Mouse (Mus musculus): ENCODE measurements around the gene Sarnp. TPM values are rescaled to one million over a fixed set of nuclear protein-coding genes. Genes with fewer than 3 reads are reported as not detected.

The Sarnp gene
- polyA plus RNA-seq, 1 experiment from 2014 or later = 235 TPM

GRCm38 (mm10) chr10:128921883-128922821 is 105.0 kb downstream of the Sarnp start:
- Histone ChIP-seq H3K4me1 (peaks cover 35% of the 10 kb centered on the region), H3K4me2 (replicated peaks) (peak overlapping the region; percentile 67), H3K9me3 (no peaks in the 10 kb centered on the region), H3K4me3 (peak overlapping the region; percentile 84), H3K27ac (no peak overlapping the region), H3K36me3 (peaks cover 11% of the 10 kb centered on the region), H3K9ac (peak overlapping the region; percentile 76; the same call in 1 of the 2 replicates), H3K27me3 (replicated peaks) (no peaks in the 10 kb centered on the region)
- no peak for ATAC-seq (ENCODE audit: low FRiP score, low read depth)
- WGBS = 76% methylated on average over 16 of the region's 16 CpGs

GRCm38 (mm10) chr10:128922822-128923012 is 105.6 kb downstream of the Sarnp start, which contains the start of gene Rdh5:
Gene Rdh5, minus strand, starts transcription at chr10:128922888.
- Histone ChIP-seq H3K4me1 (peaks cover 35% of the 10 kb centered on the region), H3K4me2 (replicated peaks) (peak within 1 kb of the TSS; percentile 67), H3K27ac (peak within 1 kb of the TSS; percentile 78), H3K9ac (peak within 1 kb of the TSS; percentile 76), H3K27me3 (replicated peaks) (no peaks in the 10 kb centered on the region), H3K9me3 (no peaks in the 10 kb centered on the region), H3K4me3 (peak within 1 kb of the TSS; percentile 84), H3K36me3 (peaks cover 5% of the 10 kb centered on the region; the same call in 1 of the 2 replicates)
- ATAC-seq (ENCODE audit: low FRiP score, low read depth) = no peak
- WGBS = 8% methylated on average over 1 of the region's 1 CpGs

GRCm38 (mm10) chr10:128923013-128923691 is 106.0 kb downstream of the Sarnp start:
- Histone ChIP-seq H3K4me2 (replicated peaks) (peak overlapping the region; percentile 67), H3K36me3 (0 out of 2 replicates have a peak, but pooled peaks cover 2% of the 10 kb centered on the region), H3K9ac (peak overlapping the region; percentile 76), H3K4me3 (peak overlapping the region; percentile 84), H3K9me3 (no peaks in the 10 kb centered on the region), H3K27me3 (replicated peaks) (0 out of 2 replicates have a peak, but pooled peaks cover under 1% of the 10 kb centered on the region), H3K27ac (peak overlapping the region; percentile 78), H3K4me1 (peaks cover 34% of the 10 kb centered on the region)
- peak; percentile 96 for ATAC-seq (ENCODE audit: low FRiP score, low read depth)
- under 1% methylated on average over 42 of the region's 42 CpGs for WGBS

GRCm38 (mm10) chr10:128923935-128924334 is 106.8 kb downstream of the Sarnp start, which contains the start of gene Bloc1s1:
Gene Bloc1s1, minus strand, starts transcription at chr10:128924035.
- Histone ChIP-seq H3K9ac (peak within 1 kb of the TSS; percentile 76), H3K36me3 (no peaks in the 10 kb centered on the region), H3K4me3 (peak within 1 kb of the TSS; percentile 84), H3K4me1 (peaks cover 31% of the 10 kb centered on the region), H3K27me3 (replicated peaks) (peaks cover 8% of the 10 kb centered on the region), H3K9me3 (no peaks in the 10 kb centered on the region), H3K27ac (peak within 1 kb of the TSS; percentile 78), H3K4me2 (replicated peaks) (peak within 1 kb of the TSS; percentile 67)
- no peak for ATAC-seq (ENCODE audit: low FRiP score, low read depth)
- WGBS = 69% methylated on average over 9 of the region's 9 CpGs

Other genes with a start within 250 kb of the Sarnp start
- gene Erbb3, start 227.7 kb upstream of the Sarnp start, polyA plus RNA-seq (2016; fragmentation: Nextera tagmentation; extraction: Ambion mirVana) = 14.6 and 16.0 TPM in 2 replicates
- 471 and 498 TPM in 2 replicates for gene Rps26, start 190.6 kb upstream of the Sarnp start, polyA plus RNA-seq (2016; fragmentation: Nextera tagmentation; extraction: Ambion mirVana)
- 7.9 and 8.3 TPM in 2 replicates for gene Ikzf4, start 171.3 kb upstream of the Sarnp start, polyA plus RNA-seq (2016; fragmentation: Nextera tagmentation; extraction: Ambion mirVana)
- gene Suox, start 143.3 kb upstream of the Sarnp start, polyA plus RNA-seq (2016; fragmentation: Nextera tagmentation; extraction: Ambion mirVana) = 13.9 and 15.6 TPM in 2 replicates
- gene Rab5b, start 121.1 kb upstream of the Sarnp start, polyA plus RNA-seq (2016; fragmentation: Nextera tagmentation; extraction: Ambion mirVana) = 90.8 and 101 TPM in 2 replicates
- 2.4 and 3.7 TPM in 2 replicates for gene Pmel, start 113.1 kb upstream of the Sarnp start, polyA plus RNA-seq (2016; fragmentation: Nextera tagmentation; extraction: Ambion mirVana)
- 64.0 and 65.8 TPM in 2 replicates for gene Cdk2, start 112.3 kb upstream of the Sarnp start, polyA plus RNA-seq (2016; fragmentation: Nextera tagmentation; extraction: Ambion mirVana)
- 5.5 and 6.8 TPM in 2 replicates for gene Dgka, start 72.5 kb upstream of the Sarnp start, polyA plus RNA-seq (2016; fragmentation: Nextera tagmentation; extraction: Ambion mirVana)
- 49.1 and 50.5 TPM in 2 replicates for gene Pym1, start 69.4 kb upstream of the Sarnp start, polyA plus RNA-seq (2016; fragmentation: Nextera tagmentation; extraction: Ambion mirVana)
- 0.28 and 0.54 TPM in 2 replicates for gene Mmp19, start 26.4 kb upstream of the Sarnp start, polyA plus RNA-seq (2016; fragmentation: Nextera tagmentation; extraction: Ambion mirVana)
- 60.2 and 63.3 TPM in 2 replicates for gene Dnajc14, start 13.3 kb upstream of the Sarnp start, polyA plus RNA-seq (2016; fragmentation: Nextera tagmentation; extraction: Ambion mirVana)
- gene Tmem198b, start 13.0 kb upstream of the Sarnp start, polyA plus RNA-seq (2016; fragmentation: Nextera tagmentation; extraction: Ambion mirVana) = 18.7 and 19.7 TPM in 2 replicates
- gene Ormdl2, start 4.3 kb downstream of the Sarnp start, polyA plus RNA-seq (2016; fragmentation: Nextera tagmentation; extraction: Ambion mirVana) = 31.2 and 37.2 TPM in 2 replicates
- gene Gdf11, start 74.4 kb downstream of the Sarnp start, polyA plus RNA-seq (2016; fragmentation: Nextera tagmentation; extraction: Ambion mirVana) = 20.1 and 20.4 TPM in 2 replicates
- gene Cd63, start 83.7 kb downstream of the Sarnp start, polyA plus RNA-seq (2016; fragmentation: Nextera tagmentation; extraction: Ambion mirVana) = 199 and 208 TPM in 2 replicates
- 13.5 and 15.7 TPM in 2 replicates for gene Rdh5, start 105.6 kb downstream of the Sarnp start, polyA plus RNA-seq (2016; fragmentation: Nextera tagmentation; extraction: Ambion mirVana)
- 227 and 233 TPM in 2 replicates for gene Bloc1s1, start 106.7 kb downstream of the Sarnp start, polyA plus RNA-seq (2016; fragmentation: Nextera tagmentation; extraction: Ambion mirVana)
- 7.9 and 8.3 TPM in 2 replicates for gene Itga7, start 116.5 kb downstream of the Sarnp start, polyA plus RNA-seq (2016; fragmentation: Nextera tagmentation; extraction: Ambion mirVana)
- not detected in 2 replicates for gene Mettl7b, start 143.7 kb downstream of the Sarnp start, polyA plus RNA-seq (2016; fragmentation: Nextera tagmentation; extraction: Ambion mirVana)
- gene Olfr9, start 172.1 kb downstream of the Sarnp start, polyA plus RNA-seq (2016; fragmentation: Nextera tagmentation; extraction: Ambion mirVana) = not detected in 2 replicates
- gene Olfr763, start 193.5 kb downstream of the Sarnp start, polyA plus RNA-seq (2016; fragmentation: Nextera tagmentation; extraction: Ambion mirVana) = not detected in 2 replicates
- not detected in 2 replicates for gene Olfr764-ps1, start 222.6 kb downstream of the Sarnp start, polyA plus RNA-seq (2016; fragmentation: Nextera tagmentation; extraction: Ambion mirVana)
- gene Olfr765, start 232.7 kb downstream of the Sarnp start, polyA plus RNA-seq (2016; fragmentation: Nextera tagmentation; extraction: Ambion mirVana) = not detected in 2 replicates

All from neural tube, embryonic 12.5 days (tissue).